8 mouse cellular contexts compared by ENCODE assay signal in the genomic region with DNA sequence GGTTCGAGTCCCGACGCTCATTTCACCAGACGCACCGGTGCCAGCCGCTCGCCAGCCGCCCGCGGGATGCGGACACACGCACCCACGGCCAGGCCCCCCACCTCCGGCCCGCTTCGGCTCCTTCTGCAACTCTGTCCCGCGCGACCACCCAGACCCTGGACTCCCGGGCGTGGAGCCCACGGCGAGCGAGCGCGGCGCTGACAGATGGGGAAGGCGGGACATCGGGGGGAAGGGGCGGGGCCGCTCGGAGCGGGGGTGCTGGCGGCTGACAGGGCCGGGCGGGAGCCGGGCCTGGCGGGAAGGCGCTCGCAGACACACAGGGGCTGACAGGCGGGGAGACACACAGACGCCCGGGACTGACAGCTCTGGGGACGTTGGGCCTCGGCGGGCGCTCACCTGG. TPM values are rescaled to one million over a fixed set of nuclear protein-coding genes. Genes with fewer than 3 reads are reported as not detected.
DNase-seq lines count a peak whose midpoint lies in the region; ATAC-seq and TF ChIP-seq lines count a peak whose summit lies in the region.

No protein-coding gene starts in this region.

- DNase-seq in cerebellum, postnatal 4 days (ENCODE audit: low spot score in 2 of 2) = peak; percentile 37 to 76
- DNase-seq in gastrocnemius, adult 2 months = peak; percentile 89
- DNase-seq in induced T-regulatory cell, adult 2 months (ENCODE audit: low read depth) = peak; percentile 78
- DNase-seq in left cerebral cortex, postnatal 14 days (ENCODE audit: low spot score in 2 of 2) = peak; percentile 41 to 69
- peak; percentile 72 for DNase-seq in right cerebral cortex, postnatal 14 days
- peak; percentile 84 for DNase-seq in yolk sac, embryonic 10.5 days (ENCODE audit: low spot score)

- intact Hi-C loops in gastrocnemius, adult 2 months (cut with DNase I) = loop anchor here (5.0 kb wide), 1 partner anchor 65 kb away; no protein-coding TSS in a partner anchor
- intact Hi-C loops in left cerebral cortex, postnatal 14 days (cut with DNase I) = loop anchor here (5.0 kb wide), 2 partner anchors 85 to 140 kb away; a partner anchor contains a TSS

- peak overlapping the region; percentile 98 for H3K27ac ChIP-seq in gastrocnemius, adult 2 months

- no peak for TF ChIP-seq CTCF in gastrocnemius, adult 2 months (IDR thresholded peaks at IDR 0.05)

- peak overlapping the region; percentile 84 for H3K4me3 ChIP-seq in gastrocnemius, adult 2 months

- ATAC-seq in activated CD4-positive, CD25-positive, alpha-beta regulatory T cell, adult 4 months = peak; percentile 67
- peak; percentile 62 for ATAC-seq in megakaryocyte progenitor cell, adult 5-6 weeks (replicated peaks; ENCODE audit: poor library complexity)

RNA-seq across cellular contexts. Expression of a gene that starts 0.4 kb away (rescaled TPM):
- polyA plus RNA-seq in activated CD4-positive, CD25-positive, alpha-beta regulatory T cell, adult 4 months (2017; shearing (Covaris generic)) = 1 to 10 TPM; 6.4 to 7.4 TPM
- 10 to 100 TPM; 24.2 to 29.0 TPM for total RNA-seq in gastrocnemius, adult 2 months (2021)
- total RNA-seq in left cerebral cortex, postnatal 14 days (2021) = 10 to 100 TPM; 74.2 to 84.2 TPM
- total RNA-seq in megakaryocyte progenitor cell, adult 5-6 weeks (2015) = 5.9 and 7.3 TPM in 2 replicates
- total RNA-seq in megakaryocyte progenitor cell, adult 5-6 weeks (2017) = 3.1 and 8.3 TPM in 2 replicates

RNA-seq across cellular contexts. Expression of a gene that starts 8.1 kb away (rescaled TPM):
- polyA plus RNA-seq in activated CD4-positive, CD25-positive, alpha-beta regulatory T cell, adult 4 months (2017; shearing (Covaris generic)) = under 1 TPM; 0.37 to 0.45 TPM
- 1 to 10 TPM; 3.2 to 5.0 TPM for total RNA-seq in gastrocnemius, adult 2 months (2021)
- total RNA-seq in left cerebral cortex, postnatal 14 days (2021) = 1 to 10 TPM in 1 of 2 experiments, under 1 TPM in 1; 0.30 to 1.2 TPM
- not detected in 2 replicates for total RNA-seq in megakaryocyte progenitor cell, adult 5-6 weeks (2015)
- not detected in 2 replicates for total RNA-seq in megakaryocyte progenitor cell, adult 5-6 weeks (2017)

RNA-seq across cellular contexts. Expression of a gene that starts 39.7 kb away (rescaled TPM):
- polyA plus RNA-seq in activated CD4-positive, CD25-positive, alpha-beta regulatory T cell, adult 4 months (2017; shearing (Covaris generic)) = not detected
- under 1 TPM; 0.20 to 0.23 TPM for total RNA-seq in gastrocnemius, adult 2 months (2021)
- total RNA-seq in left cerebral cortex, postnatal 14 days (2021) = under 1 TPM; 0.35 to 0.57 TPM
- total RNA-seq in megakaryocyte progenitor cell, adult 5-6 weeks (2015) = not detected in 2 replicates
- not detected in 2 replicates for total RNA-seq in megakaryocyte progenitor cell, adult 5-6 weeks (2017)

Comparison
In these comparisons a context has a peak if more than half of its experiments do, and no peak if none do; other contexts are left out.
1. Peak in every context shown above with its lines: DNase-seq, ATAC-seq, H3K4me3 ChIP-seq and H3K27ac ChIP-seq.